Mouse (Mus musculus): ENCODE measurements around the gene Pla2g4b. TPM values are rescaled to one million over a fixed set of nuclear protein-coding genes. Genes with fewer than 3 reads are reported as not detected.

The Pla2g4b gene
- 1.6 and 2.5 TPM in 2 replicates for polyA plus RNA-seq (2014; fragmentation: Nextera tagmentation; extraction: Ambion mirVana)

DNA sequence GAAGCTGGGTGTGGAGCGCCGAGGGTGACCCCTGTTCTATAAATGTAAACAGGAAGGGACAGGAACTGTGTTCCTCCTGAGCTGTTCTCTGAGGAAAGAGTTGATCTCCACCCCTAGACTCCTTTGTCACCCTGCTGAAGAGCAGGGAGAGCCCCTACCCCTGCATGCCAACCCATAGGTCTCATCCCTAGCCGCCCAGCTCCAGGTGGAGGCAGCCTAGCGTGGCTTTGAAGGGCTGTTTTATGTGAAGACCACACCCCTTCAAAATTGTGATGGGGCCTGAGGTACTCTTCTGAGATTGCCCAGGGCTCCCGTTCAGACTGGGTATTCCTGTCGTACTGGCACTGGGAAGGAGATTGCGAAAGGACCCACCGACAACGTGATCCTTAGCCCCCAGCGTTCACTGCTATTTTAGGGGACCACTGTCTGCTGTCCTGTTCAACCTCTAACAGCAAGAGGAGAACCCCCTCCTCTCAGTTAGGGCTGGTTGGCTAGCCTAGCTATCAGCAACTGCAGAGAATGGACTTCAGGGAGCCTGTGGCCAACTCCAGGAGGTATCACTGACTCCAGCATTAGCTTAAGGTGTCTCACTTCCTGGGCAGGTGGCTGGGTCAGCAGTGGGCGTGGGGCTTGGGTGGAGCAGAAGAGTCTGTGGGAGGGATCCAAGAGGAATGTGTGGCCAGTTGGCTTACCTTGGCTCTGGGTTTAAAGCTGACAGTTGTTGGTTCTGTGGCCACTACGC is at the start of gene Pla2g4b:
Pla2g4b (plus strand) TSS at position 692 of the 742 bp plus-strand sequence.
- Histone ChIP-seq H3K9me3 (ENCODE audit: control insufficient read depth, low read length) (no peaks in the 10 kb centered on the region), H3K4me1 (replicated peaks; ENCODE audit: control insufficient read depth, insufficient read depth, low read length) (peaks cover 5% of the 10 kb centered on the region), H3K27ac (ENCODE audit: low read depth, low read length) (no peak within 1 kb of the TSS), H3K27me3 (ENCODE audit: control insufficient read depth, insufficient read depth, low read length) (no peaks in the 10 kb centered on the region), H3K9ac (ENCODE audit: low read depth, low read length) (no peak within 1 kb of the TSS), H3K4me3 (ENCODE audit: low read depth, low read length) (no peak within 1 kb of the TSS), H3K4me2 (replicated peaks; ENCODE audit: low read depth, low read length) (no peak within 1 kb of the TSS), H3K36me3 (ENCODE audit: control insufficient read depth, insufficient read depth, low read length) (peaks cover 2% of the 10 kb centered on the region; the same call in 1 of the 2 replicates)
- DNase-seq (ENCODE audit: low spot score) (no peak), ATAC-seq (ENCODE audit: low FRiP score) (no peak)
- WGBS = 87% methylated on average over 12 of the region's 12 CpGs

DNA sequence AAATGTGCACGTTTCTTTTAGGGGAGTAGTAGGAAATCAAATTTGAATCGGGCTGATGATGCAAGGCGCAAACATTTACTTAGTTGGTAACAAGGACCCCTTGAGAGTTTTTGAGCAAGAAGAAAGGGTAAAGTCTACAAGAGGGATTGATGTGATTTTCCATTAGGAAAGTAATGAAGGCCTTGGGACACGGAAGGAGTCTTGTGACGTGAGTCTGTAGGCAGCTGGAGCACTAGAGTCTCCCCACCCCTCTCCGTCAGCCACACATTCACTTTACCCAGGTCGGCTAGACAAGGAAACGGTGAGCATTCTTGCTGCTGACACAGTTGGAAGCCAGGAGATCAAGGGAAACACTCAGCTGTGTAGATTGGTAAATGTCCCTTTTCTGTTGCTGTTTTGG is 47.3 kb upstream of the Pla2g4b start:
- H3K4me3 ChIP-seq (ENCODE audit: low read depth, low read length) = no peak overlapping the region
- no peak for ATAC-seq (ENCODE audit: low FRiP score)
- no peak overlapping the region for H3K4me2 ChIP-seq (replicated peaks; ENCODE audit: low read depth, low read length)
- no peaks in the 10 kb centered on the region for H3K36me3 ChIP-seq (ENCODE audit: control insufficient read depth, insufficient read depth, low read length)
- no peak overlapping the region for H3K27ac ChIP-seq (ENCODE audit: low read depth, low read length)
- no peaks in the 10 kb centered on the region for H3K9me3 ChIP-seq (ENCODE audit: control insufficient read depth, low read length)
- DNase-seq (ENCODE audit: low spot score) = no peak
- no peaks in the 10 kb centered on the region for H3K4me1 ChIP-seq (replicated peaks; ENCODE audit: control insufficient read depth, insufficient read depth, low read length)
- no peaks in the 10 kb centered on the region for H3K27me3 ChIP-seq (ENCODE audit: control insufficient read depth, insufficient read depth, low read length)
- no peak overlapping the region for H3K9ac ChIP-seq (ENCODE audit: low read depth, low read length)
- WGBS = 67% methylated on average over 8 of the region's 8 CpGs

DNA sequence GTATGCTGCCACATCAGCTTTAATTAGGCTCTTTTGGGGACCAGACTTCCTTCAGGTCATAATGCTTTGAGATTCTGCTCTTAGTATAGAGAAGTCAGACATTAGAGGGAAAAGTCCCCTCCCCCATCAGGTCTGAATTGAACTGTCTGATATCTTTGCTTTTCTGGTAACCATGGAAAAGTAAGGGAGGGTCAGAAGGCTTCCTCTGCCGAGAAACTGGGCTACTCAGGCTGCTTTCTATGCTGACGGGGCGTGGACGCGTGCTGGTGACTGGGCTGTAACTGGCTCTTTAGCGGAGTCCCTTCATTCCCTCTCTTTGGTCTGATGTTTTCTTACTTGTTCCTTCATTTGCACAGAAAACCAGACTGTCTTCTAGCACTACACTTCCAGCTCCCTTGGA is 46.8 kb upstream of the Pla2g4b start:
- no peak overlapping the region for H3K27ac ChIP-seq (ENCODE audit: low read depth, low read length)
- H3K4me1 ChIP-seq (replicated peaks; ENCODE audit: control insufficient read depth, insufficient read depth, low read length) = no peaks in the 10 kb centered on the region
- no peaks in the 10 kb centered on the region for H3K36me3 ChIP-seq (ENCODE audit: control insufficient read depth, insufficient read depth, low read length)
- H3K4me3 ChIP-seq (ENCODE audit: low read depth, low read length) = no peak overlapping the region
- H3K27me3 ChIP-seq (ENCODE audit: control insufficient read depth, insufficient read depth, low read length) = no peaks in the 10 kb centered on the region
- ATAC-seq (ENCODE audit: low FRiP score) (no peak), DNase-seq (ENCODE audit: low spot score) (no peak)
- no peaks in the 10 kb centered on the region for H3K9me3 ChIP-seq (ENCODE audit: control insufficient read depth, low read length)
- no peak overlapping the region for H3K9ac ChIP-seq (ENCODE audit: low read depth, low read length)
- 74% methylated on average over 6 of the region's 6 CpGs for WGBS
- H3K4me2 ChIP-seq (replicated peaks; ENCODE audit: low read depth, low read length) = no peak overlapping the region

DNA sequence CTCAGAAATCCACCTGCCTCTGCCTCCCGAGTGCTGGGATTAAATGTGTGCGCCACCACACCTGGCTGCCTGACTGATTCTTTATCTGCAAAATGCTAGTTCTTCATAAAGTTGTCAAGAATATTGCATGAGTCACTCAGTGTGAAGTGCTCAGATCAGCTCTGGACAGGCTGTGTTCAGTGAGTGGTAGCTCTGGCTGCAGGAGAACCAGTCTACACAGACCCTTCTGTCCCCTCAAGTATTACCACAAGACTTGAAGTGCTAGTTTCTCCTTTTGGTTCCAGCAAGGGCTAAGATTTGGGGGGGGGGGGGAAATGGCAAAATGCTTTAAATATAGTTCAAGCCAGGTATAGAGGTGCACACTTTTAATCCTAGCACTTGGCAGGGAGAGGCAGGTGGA is 45.8 kb upstream of the Pla2g4b start:
- ATAC-seq (ENCODE audit: low FRiP score) = no peak
- no peak overlapping the region for H3K4me3 ChIP-seq (ENCODE audit: low read depth, low read length)
- no peak overlapping the region for H3K9ac ChIP-seq (ENCODE audit: low read depth, low read length)
- no peaks in the 10 kb centered on the region for H3K27me3 ChIP-seq (ENCODE audit: control insufficient read depth, insufficient read depth, low read length)
- no peaks in the 10 kb centered on the region for H3K9me3 ChIP-seq (ENCODE audit: control insufficient read depth, low read length)
- 97% methylated on average over 2 of the region's 2 CpGs for WGBS
- no peak overlapping the region for H3K4me2 ChIP-seq (replicated peaks; ENCODE audit: low read depth, low read length)
- H3K4me1 ChIP-seq (replicated peaks; ENCODE audit: control insufficient read depth, insufficient read depth, low read length) = no peaks in the 10 kb centered on the region
- no peaks in the 10 kb centered on the region for H3K36me3 ChIP-seq (ENCODE audit: control insufficient read depth, insufficient read depth, low read length)
- no peak overlapping the region for H3K27ac ChIP-seq (ENCODE audit: low read depth, low read length)
- no peak for DNase-seq (ENCODE audit: low spot score)

DNA sequence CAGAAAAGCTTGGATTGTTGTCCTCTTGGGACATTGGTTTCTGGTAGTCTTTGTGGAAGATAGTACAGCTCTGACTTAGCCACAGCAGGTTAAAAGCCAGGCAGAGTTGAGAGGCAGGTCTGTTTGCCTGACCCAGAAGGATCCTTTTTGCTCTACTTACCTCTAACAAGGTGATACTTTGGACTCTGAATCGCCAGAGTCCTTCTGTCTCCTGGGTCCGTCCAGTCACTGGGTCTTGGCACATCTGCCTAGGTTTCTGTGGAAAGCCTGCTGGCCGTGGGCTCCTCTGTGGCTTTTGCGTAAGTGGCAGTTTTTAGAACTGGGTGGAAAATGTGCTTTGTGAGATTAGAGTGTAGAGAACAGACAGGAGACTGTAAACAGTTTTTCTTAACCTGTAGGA is 44.3 kb upstream of the Pla2g4b start:
- no peak overlapping the region for H3K4me2 ChIP-seq (replicated peaks; ENCODE audit: low read depth, low read length)
- WGBS = 91% methylated on average over 4 of the region's 4 CpGs
- ATAC-seq (ENCODE audit: low FRiP score) (no peak), DNase-seq (ENCODE audit: low spot score) (no peak)
- H3K9ac ChIP-seq (ENCODE audit: low read depth, low read length) = no peak overlapping the region
- no peaks in the 10 kb centered on the region for H3K9me3 ChIP-seq (ENCODE audit: control insufficient read depth, low read length)
- no peaks in the 10 kb centered on the region for H3K36me3 ChIP-seq (ENCODE audit: control insufficient read depth, insufficient read depth, low read length)
- no peak overlapping the region for H3K27ac ChIP-seq (ENCODE audit: low read depth, low read length)
- no peaks in the 10 kb centered on the region for H3K4me1 ChIP-seq (replicated peaks; ENCODE audit: control insufficient read depth, insufficient read depth, low read length)
- no peaks in the 10 kb centered on the region for H3K27me3 ChIP-seq (ENCODE audit: control insufficient read depth, insufficient read depth, low read length)
- H3K4me3 ChIP-seq (ENCODE audit: low read depth, low read length) = no peak overlapping the region

DNA sequence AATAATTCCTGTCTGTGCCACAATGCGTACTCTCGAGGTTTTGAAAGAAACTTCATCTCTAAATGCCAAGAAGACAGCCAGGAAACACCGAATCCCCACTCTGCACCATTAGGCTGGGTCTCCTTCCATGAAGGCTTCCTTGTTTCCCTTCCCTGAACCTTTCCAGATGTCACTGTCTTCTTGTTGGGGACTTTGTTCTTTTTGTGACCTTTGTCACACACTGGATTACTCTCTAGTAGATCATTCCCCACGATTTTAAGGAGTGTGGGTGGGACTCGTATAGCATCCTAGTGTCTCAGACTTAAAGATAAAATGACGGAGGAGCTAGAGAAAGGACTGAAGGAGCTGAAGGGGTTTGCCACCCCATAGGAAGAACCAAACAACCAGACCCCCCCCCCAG is 42.3 kb upstream of the Pla2g4b start:
- no peak overlapping the region for H3K4me3 ChIP-seq (ENCODE audit: low read depth, low read length)
- H3K4me2 ChIP-seq (replicated peaks; ENCODE audit: low read depth, low read length) = no peak overlapping the region
- H3K4me1 ChIP-seq (replicated peaks; ENCODE audit: control insufficient read depth, insufficient read depth, low read length) = no peaks in the 10 kb centered on the region
- no peaks in the 10 kb centered on the region for H3K27me3 ChIP-seq (ENCODE audit: control insufficient read depth, insufficient read depth, low read length)
- WGBS = 82% methylated on average over 6 of the region's 6 CpGs
- no peaks in the 10 kb centered on the region for H3K9me3 ChIP-seq (ENCODE audit: control insufficient read depth, low read length)
- no peak for DNase-seq (ENCODE audit: low spot score)
- H3K27ac ChIP-seq (ENCODE audit: low read depth, low read length) = no peak overlapping the region
- no peak overlapping the region for H3K9ac ChIP-seq (ENCODE audit: low read depth, low read length)
- no peaks in the 10 kb centered on the region for H3K36me3 ChIP-seq (ENCODE audit: control insufficient read depth, insufficient read depth, low read length)
- ATAC-seq (ENCODE audit: low FRiP score) = no peak

DNA sequence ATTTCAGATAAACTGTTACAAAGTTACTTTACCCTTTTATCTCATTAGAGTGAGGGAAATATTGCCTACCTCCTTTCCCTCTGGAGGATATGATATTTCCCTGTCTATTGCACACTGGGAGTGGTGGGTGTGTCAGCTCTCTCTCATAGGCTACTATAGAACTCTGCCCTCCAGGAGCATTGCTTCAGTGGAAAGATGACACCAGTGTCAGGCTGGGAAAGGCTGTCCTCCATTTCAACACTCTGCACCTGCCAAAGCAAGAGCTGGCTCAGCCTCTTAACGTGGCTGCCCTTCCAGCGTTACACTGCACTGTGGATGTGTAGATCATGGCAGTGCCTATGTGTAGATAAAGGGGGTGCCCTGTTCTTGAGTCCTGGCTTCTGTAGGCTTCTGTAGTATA is 40.9 kb upstream of the Pla2g4b start:
- Histone ChIP-seq H3K4me1 (replicated peaks; ENCODE audit: control insufficient read depth, insufficient read depth, low read length) (no peaks in the 10 kb centered on the region), H3K9ac (ENCODE audit: low read depth, low read length) (no peak overlapping the region), H3K9me3 (ENCODE audit: control insufficient read depth, low read length) (no peaks in the 10 kb centered on the region), H3K4me3 (ENCODE audit: low read depth, low read length) (no peak overlapping the region), H3K4me2 (replicated peaks; ENCODE audit: low read depth, low read length) (no peak overlapping the region), H3K27me3 (ENCODE audit: control insufficient read depth, insufficient read depth, low read length) (no peaks in the 10 kb centered on the region), H3K27ac (ENCODE audit: low read depth, low read length) (no peak overlapping the region), H3K36me3 (ENCODE audit: control insufficient read depth, insufficient read depth, low read length) (no peaks in the 10 kb centered on the region)
- ATAC-seq (ENCODE audit: low FRiP score) (no peak), DNase-seq (ENCODE audit: low spot score) (no peak)
- 79% methylated on average over 2 of the region's 2 CpGs for WGBS

DNA sequence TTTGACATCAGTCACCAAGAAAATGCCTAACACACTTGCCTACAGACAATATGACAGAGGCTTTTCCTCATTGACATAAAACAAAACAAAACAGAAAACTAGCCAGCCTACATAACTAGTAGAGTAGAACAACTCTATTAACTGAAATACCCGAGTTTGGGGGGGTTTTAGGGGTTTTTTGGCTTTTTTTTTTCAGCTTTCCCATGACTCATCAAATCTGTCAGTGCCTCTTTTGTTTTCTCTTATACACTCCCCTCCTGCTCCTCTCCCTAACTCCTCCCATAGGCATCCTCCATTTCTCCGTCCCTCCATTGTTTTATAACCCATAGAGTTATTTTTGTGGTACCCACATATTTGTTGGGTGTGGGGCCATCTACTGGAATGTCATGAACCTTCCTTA is 39.7 kb upstream of the Pla2g4b start:
- Histone ChIP-seq H3K4me2 (replicated peaks; ENCODE audit: low read depth, low read length) (no peak overlapping the region), H3K27me3 (ENCODE audit: control insufficient read depth, insufficient read depth, low read length) (no peaks in the 10 kb centered on the region), H3K36me3 (ENCODE audit: control insufficient read depth, insufficient read depth, low read length) (no peaks in the 10 kb centered on the region), H3K9ac (ENCODE audit: low read depth, low read length) (no peak overlapping the region), H3K9me3 (ENCODE audit: control insufficient read depth, low read length) (no peaks in the 10 kb centered on the region), H3K4me3 (ENCODE audit: low read depth, low read length) (no peak overlapping the region), H3K27ac (ENCODE audit: low read depth, low read length) (no peak overlapping the region), H3K4me1 (replicated peaks; ENCODE audit: control insufficient read depth, insufficient read depth, low read length) (no peaks in the 10 kb centered on the region)
- ATAC-seq (ENCODE audit: low FRiP score) = no peak
- DNase-seq (ENCODE audit: low spot score) = no peak
- 52% methylated on average over 2 of the region's 2 CpGs for WGBS

DNA sequence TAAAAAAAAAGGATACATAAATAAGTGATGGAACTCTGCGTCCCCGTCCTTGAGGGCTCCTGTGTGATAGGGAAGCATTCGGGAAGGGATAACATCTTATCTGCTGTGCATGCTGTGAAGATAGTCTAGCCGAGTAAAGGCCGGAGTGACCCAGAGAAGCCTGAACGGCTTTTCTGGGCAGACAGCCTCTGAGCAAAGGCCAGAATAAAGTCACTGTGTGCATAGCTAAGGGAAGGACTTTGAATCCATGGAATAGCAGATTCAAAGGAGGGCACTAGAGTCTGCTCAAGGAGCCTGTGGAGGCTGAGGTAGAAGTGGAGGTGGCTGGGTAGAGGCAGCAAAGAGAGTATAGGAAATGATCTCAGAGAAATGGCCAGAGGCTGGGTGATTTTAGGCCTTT is 38.4 kb upstream of the Pla2g4b start:
- DNase-seq (ENCODE audit: low spot score) (no peak), ATAC-seq (ENCODE audit: low FRiP score) (no peak)
- H3K4me2 ChIP-seq (replicated peaks; ENCODE audit: low read depth, low read length) = no peak overlapping the region
- H3K9ac ChIP-seq (ENCODE audit: low read depth, low read length) = no peak overlapping the region
- no peaks in the 10 kb centered on the region for H3K36me3 ChIP-seq (ENCODE audit: control insufficient read depth, insufficient read depth, low read length)
- no peaks in the 10 kb centered on the region for H3K4me1 ChIP-seq (replicated peaks; ENCODE audit: control insufficient read depth, insufficient read depth, low read length)
- no peak overlapping the region for H3K27ac ChIP-seq (ENCODE audit: low read depth, low read length)
- H3K27me3 ChIP-seq (ENCODE audit: control insufficient read depth, insufficient read depth, low read length) = no peaks in the 10 kb centered on the region
- no peak overlapping the region for H3K4me3 ChIP-seq (ENCODE audit: low read depth, low read length)
- H3K9me3 ChIP-seq (ENCODE audit: control insufficient read depth, low read length) = no peaks in the 10 kb centered on the region
- 92% methylated on average over 6 of the region's 6 CpGs for WGBS

Data from hindbrain, embryonic 11.5 days (tissue).